Mouse (Mus musculus): ENCODE data around the gene Tex14. TPM values are rescaled to one million over a fixed set of nuclear protein-coding genes. Genes with fewer than 3 reads are reported as not detected.
A peak's percentile ranks its signal among the peaks of the same experiment; 100 is the strongest.

The Tex14 gene
- polyA plus RNA-seq, 1 experiment from 2014 or later, result 0.27 TPM

DNA sequence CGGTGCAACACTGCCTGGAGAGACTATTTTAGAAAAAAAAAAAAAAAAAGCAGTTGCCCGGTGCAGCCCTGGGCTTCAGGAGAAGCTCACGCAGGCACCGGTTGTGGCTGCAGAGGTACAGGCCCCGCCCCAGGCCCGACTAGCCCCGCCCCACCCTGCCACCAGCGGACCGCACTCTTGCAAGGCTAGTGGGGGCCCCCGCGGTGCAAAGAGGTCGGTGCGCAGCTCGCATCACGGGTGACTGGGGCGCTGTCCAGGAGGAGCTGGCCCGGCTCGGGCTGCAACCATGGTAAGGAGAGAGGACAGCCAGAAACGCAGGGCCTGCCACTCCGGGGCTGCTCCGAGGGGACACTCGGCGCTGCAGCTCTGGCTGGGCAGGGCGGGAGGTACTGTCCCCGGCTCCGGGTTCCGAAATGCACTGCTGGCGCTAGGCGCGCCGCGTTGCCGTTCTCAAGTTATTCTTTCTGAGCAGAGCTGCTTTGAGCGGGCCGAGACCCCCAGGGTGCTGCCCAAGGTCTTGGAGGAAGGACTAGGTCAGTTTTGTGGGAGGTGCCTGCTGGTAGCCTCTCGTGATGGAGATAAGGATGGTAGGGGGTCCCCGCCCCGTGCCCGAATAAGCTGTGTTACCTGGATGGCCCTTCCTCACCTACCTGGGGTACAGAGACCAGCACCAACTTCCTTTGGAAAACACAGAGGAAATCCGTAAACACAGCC lies 173.5 kb downstream of the Tex14 start:
- Histone ChIP-seq H3K4me1 (ENCODE audit: control insufficient read depth, insufficient read depth, low read length) (peaks cover 21% of the 10 kb centered on the region; the same call in 1 of the 2 replicates), H3K27ac (ENCODE audit: low read depth, low read length) (peak overlapping the region; percentile 90), H3K36me3 (ENCODE audit: control insufficient read depth, insufficient read depth, low read length) (no peaks in the 10 kb centered on the region), H3K9ac (ENCODE audit: low read depth, low read length) (peak overlapping the region; percentile 68), H3K9me3 (ENCODE audit: control insufficient read depth, low read length) (no peaks in the 10 kb centered on the region), H3K27me3 (ENCODE audit: control insufficient read depth, insufficient read depth, low read length) (no peaks in the 10 kb centered on the region), H3K4me3 (ENCODE audit: low read length) (peak overlapping the region; percentile 59), H3K4me2 (replicated peaks; ENCODE audit: low read depth, low read length) (peak overlapping the region; percentile 92)
- under 1% methylated on average over 40 of the region's 40 CpGs for WGBS
- ATAC-seq (ENCODE audit: low FRiP score, low TSS enrichment), result peak; percentile 66

DNA sequence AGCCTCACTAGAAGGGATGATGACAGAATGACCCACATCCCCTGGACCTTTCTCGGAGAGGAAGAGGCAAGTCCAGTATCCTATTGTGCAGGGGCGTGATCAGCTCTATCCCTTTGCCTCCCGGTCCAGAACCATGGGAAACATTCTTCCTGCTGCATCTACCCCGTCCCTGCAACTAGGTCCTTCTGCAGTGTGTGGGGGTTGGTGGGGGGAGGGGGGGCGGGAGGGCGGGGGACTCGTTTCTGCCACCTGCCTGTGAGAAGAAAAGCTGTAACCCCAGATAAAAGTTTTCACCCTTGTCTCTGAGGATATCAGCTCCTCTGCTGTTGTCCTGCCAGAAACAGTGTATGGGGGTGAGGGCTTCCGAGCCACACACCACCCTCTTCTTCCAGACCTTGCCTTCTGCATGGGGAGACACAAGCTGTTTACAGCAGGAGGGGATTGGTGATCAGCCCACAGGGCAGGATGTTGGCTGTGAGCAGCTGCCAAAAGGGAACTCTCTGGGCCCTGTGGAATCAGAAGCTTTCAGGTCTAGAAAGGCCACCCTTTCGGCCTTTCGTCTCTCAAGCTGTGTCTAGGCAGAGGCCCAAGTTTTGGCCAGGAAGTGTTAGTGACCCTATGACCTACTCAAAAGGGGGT lies 174.2 kb downstream of the Tex14 start:
- H3K27ac ChIP-seq (ENCODE audit: low read depth, low read length), result peak overlapping the region; percentile 90; the same call in 1 of the 2 replicates
- no peaks in the 10 kb centered on the region for H3K36me3 ChIP-seq (ENCODE audit: control insufficient read depth, insufficient read depth, low read length)
- no peaks in the 10 kb centered on the region for H3K9me3 ChIP-seq (ENCODE audit: control insufficient read depth, low read length)
- no peaks in the 10 kb centered on the region for H3K27me3 ChIP-seq (ENCODE audit: control insufficient read depth, insufficient read depth, low read length)
- peak overlapping the region; percentile 59 for H3K4me3 ChIP-seq (ENCODE audit: low read length)
- peak overlapping the region; percentile 92 for H3K4me2 ChIP-seq (replicated peaks; ENCODE audit: low read depth, low read length)
- peak; percentile 38; the same call in 1 of the 2 replicates for ATAC-seq (ENCODE audit: low FRiP score, low TSS enrichment)
- peak overlapping the region; percentile 68 for H3K9ac ChIP-seq (ENCODE audit: low read depth, low read length)
- 17% methylated on average over 10 of the region's 10 CpGs for WGBS
- H3K4me1 ChIP-seq (ENCODE audit: control insufficient read depth, insufficient read depth, low read length), result peaks cover 21% of the 10 kb centered on the region; the same call in 1 of the 2 replicates

DNA sequence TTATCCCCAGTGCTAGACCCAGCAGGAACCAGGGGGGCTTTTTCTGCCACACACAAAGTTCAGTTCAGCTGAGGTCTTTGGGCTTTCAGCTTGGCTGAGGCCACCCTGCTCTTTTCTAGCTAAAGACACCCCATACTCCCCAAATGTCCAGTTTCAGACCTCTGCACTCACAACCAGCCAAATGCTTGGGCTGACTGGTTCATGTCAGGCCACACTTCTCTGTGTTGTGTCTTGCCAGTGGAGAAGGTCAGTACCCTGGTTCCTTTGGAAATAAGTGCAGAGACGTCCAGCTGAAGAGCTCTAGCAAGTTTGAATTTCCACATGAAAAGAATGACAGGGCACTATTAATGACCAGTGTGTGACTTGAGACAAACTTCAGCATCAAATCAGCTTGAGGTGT lies 174.8 kb downstream of the Tex14 start:
- Histone ChIP-seq H3K4me1 (ENCODE audit: control insufficient read depth, insufficient read depth, low read length) (peaks cover 26% of the 10 kb centered on the region; the same call in 1 of the 2 replicates), H3K36me3 (ENCODE audit: control insufficient read depth, insufficient read depth, low read length) (no peaks in the 10 kb centered on the region), H3K4me3 (ENCODE audit: low read length) (no peak overlapping the region), H3K4me2 (replicated peaks; ENCODE audit: low read depth, low read length) (peak overlapping the region; percentile 92), H3K9ac (ENCODE audit: low read depth, low read length) (peak overlapping the region; percentile 28; the same call in 1 of the 2 replicates), H3K9me3 (ENCODE audit: control insufficient read depth, low read length) (no peaks in the 10 kb centered on the region), H3K27me3 (ENCODE audit: control insufficient read depth, insufficient read depth, low read length) (no peaks in the 10 kb centered on the region), H3K27ac (ENCODE audit: low read depth, low read length) (no peak overlapping the region)
- WGBS, result 65% methylated on average over 1 of the region's 1 CpGs
- no peak for ATAC-seq (ENCODE audit: low FRiP score, low TSS enrichment)

DNA sequence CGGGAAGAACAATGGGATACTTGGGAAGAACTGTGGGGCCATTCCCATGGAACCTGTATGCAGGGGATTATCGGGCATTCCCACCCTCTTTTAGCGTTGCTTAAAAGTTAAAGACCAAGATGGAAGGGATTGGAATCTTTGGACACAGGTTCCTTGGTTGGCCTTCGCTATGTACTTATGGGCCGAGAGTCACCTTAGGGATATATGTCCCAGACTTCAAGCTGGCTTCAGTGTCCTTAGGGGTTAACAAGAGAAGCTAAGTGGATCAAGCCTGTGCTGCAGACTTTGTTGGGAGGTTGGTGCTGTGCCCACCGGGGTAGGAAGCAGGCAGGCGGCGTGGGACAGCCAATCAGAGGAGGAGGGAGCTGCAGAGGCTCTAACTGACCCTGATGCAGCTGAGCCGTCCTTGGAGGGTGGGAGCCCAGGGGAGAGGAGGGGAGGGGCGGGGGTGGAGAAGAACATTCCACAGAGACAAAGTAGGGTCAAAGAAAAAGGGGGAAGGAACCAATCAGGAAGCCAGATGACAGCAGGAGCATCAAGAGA lies 175.7 kb downstream of the Tex14 start:
- H3K9ac ChIP-seq (ENCODE audit: low read depth, low read length), result no peak overlapping the region
- no peak overlapping the region for H3K27ac ChIP-seq (ENCODE audit: low read depth, low read length)
- no peaks in the 10 kb centered on the region for H3K27me3 ChIP-seq (ENCODE audit: control insufficient read depth, insufficient read depth, low read length)
- H3K4me3 ChIP-seq (ENCODE audit: low read length), result no peak overlapping the region
- WGBS, result 58% methylated on average over 10 of the region's 10 CpGs
- H3K4me1 ChIP-seq (ENCODE audit: control insufficient read depth, insufficient read depth, low read length), result peaks cover 31% of the 10 kb centered on the region; the same call in 1 of the 2 replicates
- no peak overlapping the region for H3K4me2 ChIP-seq (replicated peaks; ENCODE audit: low read depth, low read length)
- no peaks in the 10 kb centered on the region for H3K36me3 ChIP-seq (ENCODE audit: control insufficient read depth, insufficient read depth, low read length)
- no peak for ATAC-seq (ENCODE audit: low FRiP score, low TSS enrichment)
- H3K9me3 ChIP-seq (ENCODE audit: control insufficient read depth, low read length), result no peaks in the 10 kb centered on the region

DNA sequence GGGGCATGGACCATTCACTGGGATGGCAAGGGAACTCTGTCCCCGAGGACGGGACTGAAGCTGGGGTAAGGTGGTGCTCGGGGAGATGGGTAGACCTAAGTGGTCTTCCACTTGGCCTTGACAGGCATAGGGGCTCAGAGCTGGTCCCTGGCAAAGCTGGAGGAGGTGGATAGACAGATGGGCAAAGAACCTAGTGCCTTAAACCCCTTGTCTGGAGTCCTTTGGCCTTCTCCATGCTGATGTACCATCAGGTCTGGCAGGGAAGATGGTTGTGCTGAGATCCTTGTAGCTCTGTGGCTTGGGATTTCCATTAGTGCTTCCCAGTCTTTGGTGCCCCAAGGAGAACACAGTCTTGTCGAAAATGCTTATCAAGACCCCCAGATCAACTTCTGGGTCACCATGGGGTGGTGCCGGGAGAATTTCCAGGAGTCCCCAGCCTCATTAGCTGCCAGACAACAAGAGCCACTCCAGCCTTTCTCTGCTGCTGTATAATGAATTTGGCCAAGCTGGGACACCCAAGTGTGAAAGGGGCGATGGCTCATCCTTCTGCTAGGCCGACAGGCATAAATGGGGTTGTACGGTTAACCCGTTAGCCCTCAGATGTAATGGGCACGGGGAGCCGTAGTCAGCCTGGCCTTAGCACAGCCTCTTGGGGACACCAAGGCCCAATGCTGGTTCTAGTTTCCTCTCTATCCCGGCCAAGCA lies 176.4 kb downstream of the Tex14 start:
- WGBS, result 85% methylated on average over 12 of the region's 12 CpGs

DNA sequence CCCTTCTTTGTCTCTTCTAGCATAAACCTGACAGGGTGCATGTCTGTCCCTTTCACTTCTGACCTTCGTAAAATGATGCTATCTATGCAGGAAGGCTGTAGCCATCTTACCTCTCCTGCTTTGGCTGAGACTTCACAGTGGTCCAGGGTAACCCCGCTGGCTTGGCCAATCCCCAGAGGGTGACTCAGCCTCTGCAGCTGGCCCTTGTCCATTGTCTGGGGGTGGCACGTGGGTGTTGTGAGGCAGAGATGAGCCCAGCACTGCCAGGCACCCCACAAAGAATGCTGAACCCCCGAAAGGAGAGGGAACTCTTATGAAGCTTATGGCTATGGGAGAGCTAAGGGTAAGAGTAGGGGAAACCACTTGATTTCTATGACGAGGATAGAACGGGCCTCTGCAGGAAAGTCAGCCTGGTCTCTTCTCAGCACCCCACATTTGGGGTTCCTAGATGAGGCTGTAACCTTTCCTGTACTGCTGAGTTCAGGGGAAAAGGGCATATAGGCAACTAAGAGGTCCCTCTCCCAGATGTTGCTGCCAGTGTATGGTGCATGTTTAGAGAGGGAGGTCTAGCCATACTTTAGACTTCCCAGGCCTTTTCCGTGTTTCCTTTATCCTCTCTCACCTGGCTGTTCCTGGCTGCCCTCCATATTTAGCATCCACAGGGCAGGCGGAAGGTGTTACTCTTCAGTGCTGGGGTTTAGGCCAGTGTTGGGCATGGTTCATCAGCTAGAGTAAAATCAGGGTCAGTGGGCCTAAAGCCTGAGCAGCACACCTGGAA lies 177.3 kb downstream of the Tex14 start:
- WGBS, result 81% methylated on average over 8 of the region's 8 CpGs
- Histone ChIP-seq H3K4me1 (ENCODE audit: control insufficient read depth, insufficient read depth, low read length) (peaks cover 29% of the 10 kb centered on the region; the same call in 1 of the 2 replicates), H3K27ac (ENCODE audit: low read depth, low read length) (no peak overlapping the region), H3K9me3 (ENCODE audit: control insufficient read depth, low read length) (no peaks in the 10 kb centered on the region), H3K9ac (ENCODE audit: low read depth, low read length) (no peak overlapping the region), H3K36me3 (ENCODE audit: control insufficient read depth, insufficient read depth, low read length) (no peaks in the 10 kb centered on the region), H3K4me2 (replicated peaks; ENCODE audit: low read depth, low read length) (no peak overlapping the region), H3K4me3 (ENCODE audit: low read length) (no peak overlapping the region), H3K27me3 (ENCODE audit: control insufficient read depth, insufficient read depth, low read length) (no peaks in the 10 kb centered on the region)
- ATAC-seq (ENCODE audit: low FRiP score, low TSS enrichment), result no peak

More for the DNA sequence above, 176.4 kb downstream of the Tex14 start:
- no peak overlapping the region for H3K4me3 ChIP-seq (ENCODE audit: low read length)
- H3K9me3 ChIP-seq (ENCODE audit: control insufficient read depth, low read length), result no peaks in the 10 kb centered on the region
- no peak overlapping the region for H3K9ac ChIP-seq (ENCODE audit: low read depth, low read length)
- no peak overlapping the region for H3K4me2 ChIP-seq (replicated peaks; ENCODE audit: low read depth, low read length)
- peaks cover 31% of the 10 kb centered on the region; the same call in 1 of the 2 replicates for H3K4me1 ChIP-seq (ENCODE audit: control insufficient read depth, insufficient read depth, low read length)
- H3K27me3 ChIP-seq (ENCODE audit: control insufficient read depth, insufficient read depth, low read length), result no peaks in the 10 kb centered on the region
- no peak overlapping the region for H3K27ac ChIP-seq (ENCODE audit: low read depth, low read length)
- H3K36me3 ChIP-seq (ENCODE audit: control insufficient read depth, insufficient read depth, low read length), result no peaks in the 10 kb centered on the region
- no peak for ATAC-seq (ENCODE audit: low FRiP score, low TSS enrichment)

DNA sequence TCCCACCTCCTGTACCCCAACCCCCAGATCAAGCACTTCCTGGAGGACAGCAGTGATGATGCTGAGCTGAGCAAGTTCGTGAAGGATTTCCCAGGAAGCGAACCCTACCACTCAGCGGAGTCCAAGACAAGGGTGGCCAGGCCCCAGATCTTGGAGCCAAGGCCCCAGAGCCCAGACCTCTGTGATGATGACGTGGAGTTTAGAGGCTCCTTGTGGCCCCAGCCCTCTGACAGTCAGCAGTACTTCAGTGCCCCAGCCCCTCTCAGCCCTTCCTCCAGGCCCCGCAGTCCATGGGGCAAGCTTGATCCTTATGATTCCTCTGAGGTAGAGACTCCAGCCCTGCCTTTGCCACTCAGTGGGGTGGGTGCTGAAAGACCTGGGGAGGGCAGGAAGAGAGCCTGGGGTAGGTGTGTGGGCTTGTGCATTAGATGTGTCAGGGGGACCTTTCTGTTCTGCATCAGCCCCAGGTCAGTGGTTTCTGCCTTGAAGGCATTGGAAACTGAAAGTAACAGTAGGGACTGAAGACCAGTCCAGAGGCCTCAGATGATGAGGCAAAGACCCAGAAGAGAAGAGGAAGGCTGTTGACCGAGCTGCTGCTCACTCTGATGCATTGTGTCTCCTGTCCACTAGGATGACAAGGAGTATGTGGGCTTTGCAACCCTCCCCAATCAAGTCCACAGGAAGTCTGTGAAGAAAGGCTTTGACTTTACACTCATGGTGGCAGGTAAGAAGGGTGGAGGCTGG lies 178.6 kb downstream of the Tex14 start:
- no peak for ATAC-seq (ENCODE audit: low FRiP score, low TSS enrichment)
- Histone ChIP-seq H3K27me3 (ENCODE audit: control insufficient read depth, insufficient read depth, low read length) (no peaks in the 10 kb centered on the region), H3K4me1 (ENCODE audit: control insufficient read depth, insufficient read depth, low read length) (0 out of 2 replicates have a peak, but pooled peaks cover 19% of the 10 kb centered on the region), H3K36me3 (ENCODE audit: control insufficient read depth, insufficient read depth, low read length) (no peaks in the 10 kb centered on the region), H3K9me3 (ENCODE audit: control insufficient read depth, low read length) (no peaks in the 10 kb centered on the region), H3K9ac (ENCODE audit: low read depth, low read length) (no peak overlapping the region), H3K27ac (ENCODE audit: low read depth, low read length) (no peak overlapping the region), H3K4me2 (replicated peaks; ENCODE audit: low read depth, low read length) (no peak overlapping the region), H3K4me3 (ENCODE audit: low read length) (no peak overlapping the region)
- 75% methylated on average over 6 of the region's 6 CpGs for WGBS

Measured in kidney, embryonic 14.5 days (tissue).